Mouse (Mus musculus) erythroid progenitor cell, adult 5-6 weeks (primary cell): ENCODE measurements around the gene Znrf4. TPM values are rescaled to one million over a fixed set of nuclear protein-coding genes. Genes with fewer than 3 reads are reported as not detected.

Experiments
- ATAC-seq: replicated peaks from 2 replicates; pipeline ENCODE4 v1.8.0; 2016; ENCODE audit warnings: moderate number of reproducible peaks, mild to moderate bottlenecking, moderate TSS enrichment, inconsistent platforms; ENCODE audit not compliant: poor library complexity, low FRiP score, severe bottlenecking
- total RNA-seq, 2 experiments: library from RNA; stranded (forward) in 1 of 2; stranded (reverse) in 1 of 2; fragments of 150-400 nt in 1 of 2; fragments of 186-747, 209-891 nt in 1 of 2; gene quantifications; 2 replicates each; pipeline versions ENCODE4 v1.2.3 to v1.2.4; 2015 to 2017; ENCODE audit warnings: low replicate concordance in 2 of 2

The Znrf4 gene
- total RNA-seq, 2 experiments from 2014 or later, result not detected

- no peak for ATAC-seq
Observed at GRCm38 (mm10) chr17:56499229-56499628, 13.0 kb downstream of the Znrf4 start.

- no peak for ATAC-seq
Observed at GRCm38 (mm10) chr17:56494480-56494879, 17.8 kb downstream of the Znrf4 start.

GRCm38 (mm10) chr17:56493841-56494240, 18.4 kb downstream of the Znrf4 start:
- no peak for ATAC-seq

- ATAC-seq, result no peak
Observed at GRCm38 (mm10) chr17:56490438-56491152, 21.6 kb downstream of the Znrf4 start.

- no peak for ATAC-seq
Observed at GRCm38 (mm10) chr17:56488028-56488427, 24.2 kb downstream of the Znrf4 start.

- ATAC-seq, result no peak
Observed at GRCm38 (mm10) chr17:56487441-56487888, 24.8 kb downstream of the Znrf4 start.

- no peak for ATAC-seq
Observed at GRCm38 (mm10) chr17:56485926-56486325, 26.3 kb downstream of the Znrf4 start.

GRCm38 (mm10) chr17:56485118-56485517, 27.1 kb downstream of the Znrf4 start:
- no peak for ATAC-seq

- ATAC-seq, result no peak
Observed at GRCm38 (mm10) chr17:56482671-56483070, 29.6 kb downstream of the Znrf4 start.

GRCm38 (mm10) chr17:56479358-56479757, 32.9 kb downstream of the Znrf4 start:
- ATAC-seq, result peak; percentile 52; the same call in 1 of the 2 replicates

- no peak for ATAC-seq
Observed at GRCm38 (mm10) chr17:56478191-56478611, 34.0 kb downstream of the Znrf4 start.

- ATAC-seq, result no peak
Observed at GRCm38 (mm10) chr17:56477191-56477818, 34.9 kb downstream of the Znrf4 start.

GRCm38 (mm10) chr17:56476402-56476752, 35.9 kb downstream of the Znrf4 start, which contains the start of gene Ptprs:
Gene Ptprs (minus strand): TSS chr17:56476483.
- ATAC-seq, result no peak

- no peak for ATAC-seq
Observed at GRCm38 (mm10) chr17:56475584-56476401, 36.4 kb downstream of the Znrf4 start.

GRCm38 (mm10) chr17:56474831-56475581, 37.2 kb downstream of the Znrf4 start:
- ATAC-seq, result no peak

GRCm38 (mm10) chr17:56474311-56474830, 37.9 kb downstream of the Znrf4 start:
- ATAC-seq, result no peak

- ATAC-seq, result no peak
Observed at GRCm38 (mm10) chr17:56473611-56473905, 38.7 kb downstream of the Znrf4 start.

GRCm38 (mm10) chr17:56472733-56473610, 39.3 kb downstream of the Znrf4 start:
- ATAC-seq, result no peak

GRCm38 (mm10) chr17:56472121-56472520, 40.1 kb downstream of the Znrf4 start:
- ATAC-seq, result no peak
